Mouse (Mus musculus) cerebellum, adult 18-20 months (tissue): ENCODE data around the gene Cyfip1.
"Not testable (repeated sequence)": the region's sequence is repeated elsewhere in the genome, so short reads cannot be mapped to it uniquely, and the experiment has no call there.

Source experiments
- DNase-seq, 2 experiments: peaks; one replicate each; pipeline ENCODE4 v3.0.0; 2021

Cyfip1 gene

DNA sequence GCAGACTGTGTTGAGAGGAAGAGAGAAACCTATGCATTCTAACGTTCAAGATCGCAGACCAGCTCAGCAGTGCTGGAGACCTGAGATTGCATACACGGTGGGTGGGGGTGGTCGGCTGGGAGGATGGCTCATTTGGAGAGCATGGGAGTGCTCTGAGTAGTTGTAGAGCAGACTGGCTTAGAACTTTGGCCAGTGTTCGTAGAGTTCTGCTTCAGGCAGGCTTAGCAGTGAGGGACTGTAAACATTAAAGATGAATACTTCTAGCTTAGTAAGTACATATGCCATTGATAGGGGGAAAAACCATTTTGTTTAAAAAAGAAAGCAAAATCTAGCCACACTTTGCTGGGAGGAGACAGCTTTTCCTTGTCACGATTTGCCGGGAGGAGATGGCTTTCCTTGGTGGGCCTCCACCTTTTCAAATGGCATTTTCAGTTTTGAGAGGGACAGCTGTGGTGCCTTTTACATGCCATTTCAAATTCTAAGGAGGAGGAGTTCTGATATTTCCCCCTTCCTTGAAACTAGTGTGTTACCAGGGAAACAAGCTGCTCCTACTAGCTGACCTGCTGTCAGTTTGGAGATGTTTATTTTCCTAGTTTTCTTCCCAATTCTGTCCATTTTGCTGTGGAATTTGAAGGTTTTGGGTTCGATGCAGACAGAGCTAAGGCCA lies 24.3 kb downstream of the Cyfip1 start:
- no peak for DNase-seq

DNA sequence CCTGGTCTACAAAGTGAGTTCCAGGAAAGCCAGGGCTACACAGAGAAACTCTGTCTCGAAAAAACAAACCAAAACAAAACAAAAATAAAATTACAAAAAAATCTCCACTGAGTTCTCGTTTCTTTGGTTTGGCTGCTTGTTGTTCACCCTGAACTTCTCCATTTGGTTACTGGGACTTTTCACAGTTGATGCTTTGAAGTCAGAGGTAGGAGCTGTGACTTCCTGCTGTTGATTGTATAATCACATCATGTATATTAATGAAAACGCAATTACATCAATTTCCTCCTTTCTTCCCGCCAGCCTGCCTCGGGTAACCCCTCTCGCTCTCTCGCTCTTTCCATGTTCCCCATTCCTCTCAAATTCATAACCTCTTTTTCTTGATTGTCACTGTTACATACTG lies 26.7 kb downstream of the Cyfip1 start:
- DNase-seq, result no peak

DNA sequence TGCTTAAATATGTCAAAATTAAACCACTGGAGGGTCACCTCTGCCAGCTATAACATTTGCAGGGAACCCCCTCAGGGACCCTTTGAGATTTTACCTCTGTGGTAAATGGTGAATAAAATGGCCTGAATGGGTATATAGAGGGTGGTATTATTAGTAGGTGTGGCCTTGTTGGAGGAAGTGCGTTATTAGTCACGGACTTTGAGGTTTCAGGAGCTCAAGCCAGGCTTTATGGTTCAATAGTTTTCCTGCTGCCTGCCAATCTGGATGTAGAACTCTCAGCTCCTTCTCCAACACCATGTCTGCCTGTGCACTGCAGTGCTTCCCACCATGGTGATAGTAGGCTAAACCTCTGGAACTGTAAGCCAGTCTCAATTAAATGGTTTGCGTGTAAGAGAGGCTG lies 27.7 kb downstream of the Cyfip1 start:
- DNase-seq, result no peak

DNA sequence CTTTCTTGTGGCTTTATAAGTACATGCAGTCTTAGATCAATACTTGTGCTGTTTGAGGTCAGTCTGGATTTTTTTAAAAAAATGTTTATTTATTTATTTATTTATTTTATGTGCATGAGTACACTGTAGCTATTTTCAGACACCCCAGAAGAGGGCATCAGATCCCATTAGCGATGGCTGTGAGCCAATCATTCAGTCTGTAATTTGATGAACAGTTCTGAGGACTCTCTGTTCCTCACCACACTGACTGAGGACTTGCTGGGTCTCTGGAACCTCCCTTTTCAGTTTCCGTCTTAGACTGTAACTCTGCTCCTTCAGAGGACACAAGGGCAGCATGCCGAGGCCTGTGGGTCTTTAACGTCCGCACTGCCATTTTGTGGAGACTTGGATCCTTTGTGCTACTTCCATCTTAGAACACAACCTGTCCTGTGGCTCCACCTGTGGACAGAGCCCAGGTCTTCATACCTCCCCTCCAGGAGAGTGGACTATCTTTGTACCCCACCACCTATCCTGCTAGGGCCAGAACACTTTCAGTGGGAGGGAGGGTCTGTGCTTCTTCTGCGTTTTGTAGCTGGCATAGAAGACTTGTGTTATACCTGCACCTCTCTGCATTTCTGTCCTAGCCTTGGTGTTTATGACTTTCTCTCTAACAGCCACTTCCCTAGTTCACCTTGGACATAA lies 28.9 kb downstream of the Cyfip1 start:
- DNase-seq, result peak; percentile 20 to 21

DNA sequence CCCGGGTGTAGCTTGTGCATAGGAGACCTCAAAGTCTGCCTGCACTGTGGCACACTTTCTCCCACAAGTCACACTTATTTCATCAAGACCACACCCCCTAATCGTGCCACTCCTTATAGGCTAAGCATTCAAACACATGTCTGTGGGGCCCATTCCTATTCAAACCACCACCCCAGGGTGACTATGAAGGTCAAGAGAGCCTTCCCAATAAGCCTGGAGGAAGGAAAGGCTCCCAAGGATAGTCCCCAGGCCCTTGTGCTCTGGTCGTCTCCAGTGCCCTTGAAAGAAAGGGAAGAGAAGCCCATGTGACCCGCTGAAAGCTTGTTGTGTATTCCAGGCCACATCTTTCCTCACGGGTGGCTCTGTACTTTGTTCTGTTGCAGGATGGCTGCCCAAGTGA lies 29.9 kb downstream of the Cyfip1 start:
- DNase-seq, result peak in 1 of 2 experiments; percentile 13

DNA sequence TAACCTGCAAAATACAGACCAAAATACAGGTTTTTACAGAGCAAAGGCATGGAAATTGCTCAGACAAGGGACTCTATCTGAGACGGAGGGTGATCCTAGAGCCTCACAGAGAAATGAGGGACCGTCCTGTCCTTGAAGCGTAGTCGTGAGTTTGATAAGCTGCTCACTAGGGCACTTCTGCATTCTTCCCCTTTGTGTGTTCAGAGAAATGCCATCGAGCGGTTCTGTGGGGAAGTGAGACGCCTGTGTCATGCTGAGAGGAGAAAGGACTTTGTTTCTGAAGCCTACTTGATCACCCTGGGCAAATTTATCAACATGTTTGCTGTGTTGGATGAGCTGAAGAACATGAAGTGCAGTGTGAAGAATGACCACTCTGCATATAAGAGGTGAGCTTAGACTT lies 33.2 kb downstream of the Cyfip1 start:
- DNase-seq, result no peak

DNA sequence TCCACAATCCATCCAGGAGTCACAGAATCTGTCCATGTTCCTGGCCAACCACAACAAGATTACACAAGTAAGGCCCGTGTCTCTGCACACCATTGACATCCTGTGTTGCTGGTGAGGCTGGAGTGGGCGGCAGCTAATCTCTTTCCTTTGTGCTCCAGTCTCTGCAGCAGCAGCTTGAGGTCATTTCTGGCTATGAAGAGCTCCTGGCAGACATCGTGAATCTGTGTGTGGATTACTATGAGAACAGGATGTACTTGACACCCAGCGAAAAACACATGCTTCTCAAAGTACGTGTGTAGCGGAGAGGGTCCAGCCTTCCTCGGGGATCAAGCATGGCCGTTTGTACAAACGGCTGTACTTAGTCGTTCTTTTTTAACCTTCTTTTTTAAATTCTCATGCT lies 36.2 kb downstream of the Cyfip1 start:
- DNase-seq, result no peak

DNA sequence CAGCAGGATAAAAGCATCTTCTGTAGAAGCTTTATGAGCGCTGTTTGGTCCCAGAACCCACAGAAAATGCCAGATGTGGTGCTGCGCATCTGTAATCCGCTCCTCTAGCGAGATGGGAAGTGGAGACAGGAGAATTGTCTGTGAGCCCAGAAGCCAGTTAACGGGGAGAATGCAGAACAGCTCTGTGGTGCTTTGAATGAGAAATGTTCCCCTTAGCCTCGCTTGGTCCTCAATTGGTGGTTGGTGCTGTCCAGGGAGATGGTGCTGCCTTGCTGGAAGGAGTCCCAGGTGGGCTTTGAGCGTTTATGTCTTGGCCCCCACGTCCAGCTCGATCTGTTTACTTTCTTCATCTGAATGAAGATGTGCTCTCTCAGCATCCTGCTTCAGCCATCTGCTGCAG lies 39.3 kb downstream of the Cyfip1 start:
- DNase-seq, result no peak

DNA sequence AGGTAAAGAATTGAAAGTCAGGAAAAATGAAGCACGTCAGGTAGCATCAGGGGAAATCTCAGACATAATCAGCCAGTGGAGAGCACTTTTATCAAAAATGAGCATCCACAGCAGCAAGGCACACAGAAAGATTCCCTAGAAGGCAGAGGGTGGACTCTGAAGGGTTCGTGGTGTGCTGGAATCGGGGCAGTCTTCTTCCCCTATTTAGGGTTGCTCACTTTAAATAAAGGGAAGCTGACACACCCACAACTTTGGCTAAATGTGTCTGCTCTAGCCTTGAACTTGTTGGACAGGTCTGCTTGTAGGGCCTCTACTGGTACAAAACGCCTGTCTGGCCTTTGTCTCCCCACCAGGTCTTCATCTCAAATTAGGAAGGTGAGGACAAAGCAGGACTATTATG lies 47.1 kb downstream of the Cyfip1 start:
- no peak for DNase-seq

DNA sequence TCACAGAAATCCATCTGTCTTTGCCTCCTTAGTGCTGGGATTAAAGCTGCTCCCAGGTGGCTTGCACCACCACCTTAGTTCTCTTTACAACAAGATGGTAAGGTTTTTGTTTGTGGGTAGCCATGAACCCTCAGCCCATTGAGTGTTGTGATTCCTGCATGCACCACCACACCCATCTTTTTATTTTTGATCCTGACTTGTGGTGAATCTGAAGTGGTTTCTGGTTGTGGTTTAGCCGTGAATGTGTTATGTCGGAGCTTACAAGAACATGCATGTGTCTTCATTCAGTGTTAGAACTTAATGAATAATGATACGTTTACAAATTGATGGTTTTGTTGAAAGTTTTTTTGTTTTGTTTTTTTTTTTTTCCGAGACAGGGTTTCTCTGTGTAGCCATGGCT lies 48.5 kb downstream of the Cyfip1 start:
- DNase-seq, result no peak

DNA sequence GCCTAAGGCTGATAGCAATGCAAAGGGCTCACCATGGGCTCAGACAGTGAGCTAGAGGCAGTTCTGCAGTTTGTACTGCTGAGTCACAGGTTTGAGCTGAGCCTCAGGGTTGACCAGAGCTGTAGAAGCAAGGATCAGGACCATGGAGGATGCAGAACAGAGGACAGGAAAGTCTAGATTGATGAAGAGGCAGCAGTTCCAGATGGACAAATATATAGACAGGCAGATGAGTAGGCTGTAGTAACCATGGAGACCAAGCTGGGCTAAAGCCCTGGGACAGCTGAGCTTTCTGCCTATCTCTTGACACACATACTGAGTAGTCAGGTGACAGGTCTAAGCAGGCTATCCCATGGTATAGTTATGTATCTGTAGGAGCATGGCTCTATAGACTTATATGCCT lies 49.2 kb downstream of the Cyfip1 start:
- no peak for DNase-seq

DNA sequence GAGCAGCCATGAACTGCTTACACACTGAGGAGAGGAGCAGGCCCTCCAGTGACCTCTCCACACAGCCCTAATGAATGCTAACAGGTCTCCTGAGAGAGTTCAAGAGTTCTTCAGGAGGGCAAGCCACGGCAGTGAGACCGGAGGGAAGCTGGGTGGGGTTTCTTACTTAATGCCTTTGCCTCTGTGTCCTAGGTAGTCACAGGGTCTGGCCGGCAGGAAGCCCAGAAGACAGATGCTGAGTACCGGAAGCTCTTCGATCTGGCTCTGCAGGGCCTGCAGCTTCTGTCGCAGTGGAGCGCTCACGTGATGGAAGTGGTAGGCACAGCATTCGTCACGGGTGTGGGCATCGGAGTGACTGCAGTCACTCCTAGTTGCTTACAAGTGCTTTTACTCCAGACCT lies 50.3 kb downstream of the Cyfip1 start:
- no peak for DNase-seq

DNA sequence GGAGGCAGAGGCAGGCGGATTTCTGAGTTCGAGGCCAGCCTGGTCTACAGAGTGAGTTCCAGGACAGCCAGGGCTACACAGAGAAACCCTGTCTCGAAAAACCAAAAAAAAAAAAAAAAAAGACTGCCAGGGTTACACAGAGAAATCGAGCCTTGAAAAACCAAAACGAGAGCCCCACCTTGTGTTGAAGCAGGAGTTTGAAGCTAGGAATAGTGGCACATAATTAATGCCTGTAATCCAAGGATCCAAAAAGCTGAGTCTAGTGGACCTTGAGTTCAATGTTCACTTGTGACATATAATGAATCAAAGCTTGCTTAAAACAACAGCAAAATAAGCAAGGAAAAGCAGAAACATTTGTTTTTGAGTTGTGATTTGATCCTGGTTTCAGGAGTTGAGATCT lies 62.2 kb downstream of the Cyfip1 start:
- DNase-seq, result no peak

DNA sequence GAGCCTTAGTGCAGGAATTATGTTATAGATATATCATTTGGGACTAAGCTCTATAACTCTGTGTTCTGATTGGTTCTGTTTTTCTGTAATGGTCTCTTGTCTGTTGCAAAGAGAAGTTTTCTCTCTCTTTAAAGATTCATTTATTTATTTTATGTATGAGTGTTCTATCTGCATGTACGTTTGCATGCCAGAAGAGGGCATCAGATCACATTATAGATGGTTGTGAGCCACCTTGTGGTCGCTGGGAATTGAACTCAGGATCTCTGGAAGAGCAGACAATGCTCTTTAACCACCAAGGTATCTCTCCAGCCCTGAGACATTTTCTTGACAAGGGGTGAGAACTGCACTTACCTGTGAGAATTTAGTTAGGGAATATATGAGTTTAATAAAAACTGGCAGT lies 63.9 kb downstream of the Cyfip1 start:
- DNase-seq, result no peak

DNA sequence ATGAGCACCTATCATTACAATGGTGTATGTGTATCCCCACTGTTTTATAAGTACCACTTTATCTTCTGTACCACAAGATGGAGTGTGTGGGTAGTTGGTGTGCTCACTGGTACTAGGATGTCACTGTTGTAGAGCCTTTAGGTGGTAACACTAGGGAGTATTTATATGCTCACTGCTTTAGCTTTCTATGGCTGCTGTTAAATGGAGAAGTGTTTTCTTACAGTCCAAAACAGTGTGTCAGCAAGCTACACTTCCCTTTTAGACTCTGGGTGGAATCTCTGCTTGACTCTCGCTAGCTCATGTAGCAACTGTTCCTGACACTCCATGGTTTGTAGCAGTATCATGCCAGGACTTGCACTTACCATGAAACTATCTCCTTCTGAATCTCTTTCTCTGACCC lies 68.0 kb downstream of the Cyfip1 start:
- DNase-seq, result no peak

DNA sequence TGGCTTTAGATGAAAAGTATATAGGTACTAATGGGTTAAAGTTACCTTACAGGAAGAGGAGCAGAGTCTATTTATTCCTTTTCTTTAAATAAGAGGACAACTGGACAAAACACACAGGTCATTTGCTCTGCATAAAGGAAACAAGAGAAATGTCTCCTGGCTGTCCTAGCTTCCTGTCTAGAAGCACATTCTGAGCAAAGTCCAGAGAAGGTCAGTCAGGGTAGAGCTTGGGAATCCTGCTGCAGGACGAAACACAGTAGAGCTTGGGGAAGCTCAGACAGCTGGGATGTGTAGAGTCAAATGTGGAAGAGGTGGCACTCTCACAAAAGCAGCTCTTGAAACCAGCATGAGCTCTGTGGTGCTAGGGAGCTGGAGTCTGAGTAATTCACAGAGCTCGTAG lies 68.8 kb downstream of the Cyfip1 start:
- no peak for DNase-seq

DNA sequence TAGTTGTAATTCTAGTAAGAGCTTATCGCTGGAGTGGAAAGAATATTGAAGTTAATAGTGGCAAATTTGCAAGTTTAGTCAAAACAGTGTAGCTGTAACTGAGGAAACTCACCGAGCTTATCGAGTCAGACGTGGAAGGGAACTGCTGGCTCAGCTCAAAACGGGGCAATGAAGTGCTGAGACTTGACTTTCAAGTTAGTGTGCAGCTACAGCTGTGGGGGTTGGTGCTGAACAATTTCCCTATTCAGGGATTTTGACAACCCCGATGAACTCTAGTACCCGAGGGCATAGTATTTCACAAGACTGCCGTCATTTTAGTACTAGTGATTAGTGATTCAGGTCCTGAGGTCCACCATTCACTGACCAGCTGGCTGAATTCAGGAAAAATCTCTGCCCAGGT lies 69.8 kb downstream of the Cyfip1 start:
- DNase-seq, result no peak

DNA sequence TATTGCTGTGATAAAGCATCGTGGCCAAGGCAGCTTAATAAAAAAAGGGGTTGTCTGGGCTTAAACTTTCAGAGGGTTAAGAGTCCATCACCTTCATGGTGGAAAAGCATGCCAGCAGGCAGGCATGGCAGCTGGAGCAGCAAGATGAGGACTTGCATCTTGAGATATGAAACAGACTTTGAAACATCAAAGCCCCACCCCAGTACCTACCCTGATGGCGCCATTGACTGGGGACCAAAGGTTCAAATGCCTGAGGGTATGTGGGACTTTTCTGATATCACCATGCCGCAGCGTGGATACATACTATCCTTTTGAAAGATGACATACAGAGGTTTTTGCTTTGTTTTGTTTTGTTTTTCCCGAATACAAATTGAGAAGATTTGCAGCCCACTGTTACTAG lies 70.6 kb downstream of the Cyfip1 start:
- DNase-seq, result no peak

DNA sequence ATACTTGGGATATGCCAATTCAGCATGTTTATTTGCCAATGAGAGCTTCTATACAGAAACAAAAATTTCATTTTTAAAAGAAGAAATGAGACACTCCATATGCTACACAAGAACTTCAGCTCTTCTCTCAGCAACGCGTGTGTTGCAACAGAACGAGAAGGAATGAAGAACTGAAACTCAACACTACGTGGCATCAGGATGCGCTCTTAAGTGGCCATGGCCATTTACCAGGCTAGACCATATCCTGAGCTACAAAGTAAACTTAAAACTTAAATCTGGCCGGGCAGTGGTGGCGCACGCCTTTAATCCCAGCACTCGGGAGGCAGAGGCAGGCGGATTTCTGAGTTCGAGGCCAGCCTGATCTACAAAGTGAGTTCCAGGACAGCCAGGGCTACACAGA lies 76.8 kb downstream of the Cyfip1 start:
- DNase-seq, result not testable (repeated sequence)

DNA sequence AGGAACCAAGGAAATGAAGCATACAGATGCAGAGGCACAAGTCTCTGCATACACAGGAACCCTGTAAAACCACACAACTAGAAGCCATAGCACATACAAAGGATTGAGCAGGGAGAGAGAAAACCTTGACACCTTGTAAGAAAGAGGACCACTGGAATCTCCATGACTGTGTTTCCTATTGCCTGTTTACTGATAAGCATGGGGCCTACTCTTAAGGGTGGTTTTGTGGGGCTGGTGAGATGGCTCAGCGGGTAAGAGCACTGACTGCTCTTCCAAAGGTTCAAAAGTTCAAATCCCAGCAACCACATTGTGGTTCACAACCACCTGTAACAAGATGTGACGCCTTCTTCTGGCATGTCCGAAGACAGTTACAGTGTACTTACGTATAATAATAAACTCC lies 85.7 kb downstream of the Cyfip1 start:
- no peak for DNase-seq

DNA sequence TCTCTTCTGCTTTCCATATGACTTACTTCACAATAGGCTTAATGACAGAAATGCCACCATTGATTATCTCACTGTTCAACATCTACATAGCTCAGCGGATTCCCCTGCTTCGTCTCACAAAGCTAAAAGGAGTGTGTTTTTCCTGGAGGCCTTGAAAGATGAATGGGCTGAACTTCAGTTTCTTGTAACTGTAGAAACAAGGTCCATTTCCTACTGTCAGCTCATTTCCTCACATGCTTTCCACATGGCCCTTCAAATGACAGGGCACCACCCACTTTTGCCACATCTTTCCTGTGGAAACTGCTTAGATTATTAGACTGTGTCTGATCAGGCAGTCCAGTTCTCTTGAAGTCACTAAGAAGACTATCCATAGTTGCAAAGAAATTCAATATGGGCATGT lies 87.1 kb downstream of the Cyfip1 start:
- DNase-seq, result no peak

DNA sequence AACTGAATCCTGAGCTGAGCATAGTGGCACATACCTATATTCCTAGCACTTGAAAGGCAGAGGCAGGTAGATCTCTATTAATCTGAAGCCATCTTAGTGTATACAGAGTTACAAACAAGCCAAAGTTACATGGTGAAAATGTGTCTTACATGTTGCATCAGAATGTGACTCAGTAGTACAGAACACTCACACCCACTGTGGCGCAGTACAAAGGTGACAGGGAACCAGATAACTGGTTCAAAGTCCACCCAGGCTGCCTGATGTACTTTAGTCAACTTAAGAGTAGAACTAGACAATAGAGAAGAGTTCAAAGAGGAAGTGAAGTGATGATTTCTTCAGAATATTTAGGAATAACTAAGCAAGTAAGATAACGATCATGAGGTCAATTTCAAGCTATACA lies 93.5 kb downstream of the Cyfip1 start:
- DNase-seq, result no peak

DNA sequence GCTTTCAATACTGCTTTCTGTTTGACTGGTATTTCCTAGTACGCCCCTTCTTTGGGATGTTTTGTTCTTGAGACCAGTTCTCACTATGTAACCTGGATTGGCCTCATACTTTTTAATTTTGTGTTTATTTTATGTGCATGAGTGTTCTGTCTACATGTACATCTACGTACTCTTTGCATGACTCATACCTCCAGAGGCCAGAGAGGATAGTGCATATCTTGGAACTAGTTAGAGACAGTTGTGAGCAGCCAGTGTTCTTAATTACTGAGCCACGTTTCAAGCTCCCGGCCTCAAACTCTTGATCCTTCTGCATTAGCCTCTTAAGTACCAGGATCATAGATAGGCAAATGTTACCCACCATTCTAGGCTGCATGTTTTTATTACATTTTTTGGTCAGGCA lies 96.8 kb downstream of the Cyfip1 start:
- no peak for DNase-seq

DNA sequence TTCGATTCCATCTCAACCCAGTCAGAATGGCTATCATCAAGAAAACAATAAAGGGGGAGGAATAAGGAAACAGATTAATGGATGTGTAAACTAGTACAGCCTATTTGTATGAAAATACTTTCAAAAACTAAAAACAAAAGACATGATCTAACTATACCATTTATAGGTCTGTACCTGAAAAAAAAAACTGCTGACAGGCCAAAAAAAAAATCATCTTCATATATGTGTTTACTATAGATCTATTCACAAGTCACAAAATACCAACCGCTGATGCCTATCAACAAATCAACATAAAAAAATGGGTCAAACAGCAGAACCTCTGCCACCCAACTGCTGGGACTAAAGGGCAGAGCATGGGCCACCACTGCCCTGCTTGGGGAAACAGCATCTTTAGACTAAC lies 114.5 kb downstream of the Cyfip1 start:
- DNase-seq, result no peak

DNA sequence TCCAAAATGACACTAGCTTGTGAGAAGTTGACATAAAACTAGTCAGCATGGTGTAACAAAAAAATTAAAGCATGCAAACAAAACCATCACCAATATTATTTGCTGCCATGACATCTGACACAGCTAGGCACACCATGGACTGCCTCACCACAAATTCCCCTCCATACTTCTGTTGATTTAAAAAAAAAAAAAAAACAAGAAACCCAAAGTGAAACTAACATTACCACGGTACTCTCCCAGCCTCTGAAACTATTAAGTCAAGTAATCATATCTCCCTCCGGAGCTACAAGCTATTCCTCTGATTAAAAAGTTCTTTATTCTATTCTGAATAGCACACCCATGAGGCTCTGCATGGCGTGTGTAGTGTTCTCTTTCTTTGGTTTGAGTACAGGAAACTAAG lies 115.6 kb downstream of the Cyfip1 start:
- DNase-seq, result no peak
